Mouse (Mus musculus) olfactory bulb, adult 2 months (tissue): ENCODE data around the gene Rasgef1b. TPM values are rescaled to one million over a fixed set of nuclear protein-coding genes. Genes with fewer than 3 reads are reported as not detected.

Experiments used
- H3K27ac ChIP-seq: fragments of 200-500 bp; 2 replicates; pipeline ENCODE4 v1.5.1; 2012; ENCODE audit warnings: low read depth, low read length; ENCODE audit not compliant: insufficient read depth
- H3K4me1 ChIP-seq: fragments of 200-500 bp; 2 replicates; pipeline ENCODE4 v1.6.1; 2012; ENCODE audit warnings: low read length; ENCODE audit not compliant: control insufficient read depth, insufficient read depth
- H3K4me3 ChIP-seq: fragments of 200-500 bp; 2 replicates; pipeline ENCODE4 v1.5.1; 2012; ENCODE audit warnings: mild to moderate bottlenecking, low read depth, low read length, moderate library complexity; ENCODE audit not compliant: insufficient read depth
- CTCF ChIP-seq: fragments of 200-500 bp; IDR thresholded peaks from 2 replicates; pipeline ENCODE4 v1.5.1; 2012; ENCODE audit warnings: low read depth, mild to moderate bottlenecking, low read length, moderate library complexity; ENCODE audit not compliant: insufficient read depth
- POLR2A ChIP-seq: fragments of 200-500 bp; IDR thresholded peaks from 2 replicates; pipeline ENCODE4 v1.6.1; 2012; ENCODE audit warnings: mild to moderate bottlenecking, low read depth, low read length, moderate library complexity; ENCODE audit not compliant: insufficient read depth
- WGBS: fragments of 180-500 bp; shearing (Covaris S2); methylation state at CpG from one replicate; pipeline ENCODE4 v1.1.7; 2018; 5-methylcytosine and 5-hydroxymethylcytosine counted together
- polyA plus RNA-seq: library from polyadenylated mRNA; stranded (reverse); fragments of >200 nt; gene quantifications from 2 replicates; pipeline ENCODE4 v1.2.4, GENCODE M21; 2012; ENCODE audit warnings: low replicate concordance; ENCODE audit not compliant: missing spikeins, insufficient read depth, insufficient read length

Gene Rasgef1b
- polyA plus RNA-seq, 1 experiment: not detected

GRCm38 (mm10) chr5:99496157-99496453 is 232.8 kb downstream of the Rasgef1b start:
- 94% methylated on average over 1 of the region's 1 CpGs for WGBS
- no peak overlapping the region for H3K27ac ChIP-seq
- H3K4me3 ChIP-seq: no peak overlapping the region
- no peaks in the 10 kb centered on the region for H3K4me1 ChIP-seq
- TF ChIP-seq POLR2A: no peak
- no peak for TF ChIP-seq CTCF

GRCm38 (mm10) chr5:99495354-99496156 is 233.3 kb downstream of the Rasgef1b start:
- Histone ChIP-seq H3K27ac (no peak overlapping the region), H3K4me3 (no peak overlapping the region), H3K4me1 (no peaks in the 10 kb centered on the region)
- WGBS: 93% methylated on average over 10 of the region's 10 CpGs
- TF ChIP-seq POLR2A: no peak
- TF ChIP-seq CTCF: no peak

GRCm38 (mm10) chr5:99493861-99494260 is 235.0 kb downstream of the Rasgef1b start:
- WGBS: 92% methylated on average over 9 of the region's 9 CpGs
- TF ChIP-seq POLR2A: no peak
- no peak for TF ChIP-seq CTCF
- no peak overlapping the region for H3K4me3 ChIP-seq
- no peak overlapping the region for H3K27ac ChIP-seq
- H3K4me1 ChIP-seq: no peaks in the 10 kb centered on the region

GRCm38 (mm10) chr5:99493017-99493416 is 235.8 kb downstream of the Rasgef1b start:
- Histone ChIP-seq H3K27ac (no peak overlapping the region), H3K4me3 (no peak overlapping the region), H3K4me1 (no peaks in the 10 kb centered on the region)
- TF ChIP-seq CTCF (no peak), POLR2A (no peak)
- 94% methylated on average over 3 of the region's 3 CpGs for WGBS

DNA sequence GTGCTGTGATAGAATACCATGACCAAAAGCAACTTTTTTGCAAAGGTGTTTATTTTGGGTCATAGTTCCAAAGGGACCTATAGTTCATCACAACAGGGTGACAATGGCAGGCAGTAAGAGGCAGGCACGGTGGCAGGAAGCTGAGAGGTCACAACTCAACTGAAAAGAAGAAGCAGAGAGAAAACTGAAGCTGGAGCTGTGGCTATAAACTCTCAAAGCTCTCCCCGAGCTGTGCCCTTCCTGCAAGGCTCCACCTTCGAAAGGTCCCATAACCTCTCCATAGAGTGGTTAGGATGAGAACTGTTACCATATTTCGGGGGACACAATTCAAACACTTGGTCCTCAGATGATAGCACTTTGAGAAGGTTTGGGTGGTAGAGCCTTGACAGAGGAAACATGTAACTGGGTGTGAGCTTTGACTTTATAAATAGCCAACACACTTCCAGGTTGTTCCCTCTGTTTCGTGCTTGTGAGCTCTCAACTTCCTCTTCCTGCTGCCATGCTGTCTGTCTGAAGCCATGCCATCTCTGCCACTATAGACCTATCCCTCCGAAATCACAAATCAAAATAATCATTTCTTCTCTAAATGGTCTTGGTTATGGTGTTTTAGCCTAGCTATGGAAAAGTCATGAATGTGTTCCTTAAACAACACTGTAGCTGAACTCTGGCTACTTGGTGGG is 240.2 kb downstream of the Rasgef1b start:
- 94% methylated on average over 6 of the region's 6 CpGs for WGBS
- H3K27ac ChIP-seq: no peak overlapping the region
- H3K4me1 ChIP-seq: no peaks in the 10 kb centered on the region
- TF ChIP-seq POLR2A: no peak
- no peak for TF ChIP-seq CTCF
- H3K4me3 ChIP-seq: no peak overlapping the region

DNA sequence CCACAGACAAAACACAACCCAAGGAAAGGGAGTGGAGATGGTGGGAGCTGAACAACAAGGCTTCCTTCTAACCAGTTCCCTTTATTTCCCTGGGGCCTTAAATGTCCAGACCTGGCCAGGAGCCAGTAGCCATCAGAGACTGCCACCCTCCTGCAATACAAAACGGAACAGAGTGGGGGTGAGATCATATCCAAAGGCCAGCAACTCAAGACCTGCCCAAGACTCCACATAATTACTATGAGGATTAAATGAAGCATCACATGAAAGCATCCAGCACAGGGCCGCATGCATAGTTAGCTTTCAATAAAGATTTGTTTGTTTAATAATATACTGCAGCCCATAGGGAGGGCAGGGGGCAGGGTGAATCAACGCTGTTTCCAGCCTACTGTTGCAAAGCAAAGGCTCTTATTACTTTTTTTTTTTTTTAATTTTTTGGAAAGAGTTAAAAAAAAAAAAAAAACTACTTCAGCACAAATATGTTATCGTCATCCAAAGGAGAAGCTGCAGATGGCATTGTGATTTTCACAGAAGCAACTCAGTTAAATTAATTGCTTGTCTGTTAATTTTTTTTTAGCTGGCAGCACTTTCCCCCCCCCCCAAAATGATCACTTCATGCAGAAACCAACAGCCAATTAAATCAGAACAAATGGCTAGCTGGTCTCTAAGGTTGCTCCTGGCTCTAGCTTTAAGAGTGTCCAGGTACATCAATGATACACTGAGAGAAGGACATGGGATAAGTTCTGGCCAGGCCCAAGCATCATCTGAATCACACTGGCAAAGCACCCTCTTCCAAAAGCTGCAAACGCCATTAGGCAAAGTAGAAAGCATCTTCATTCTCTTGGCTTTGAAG is 241.6 kb downstream of the Rasgef1b start:
- WGBS: 68% methylated on average over 5 of the region's 5 CpGs
- no peak for TF ChIP-seq CTCF
- TF ChIP-seq POLR2A: no peak
- no peak overlapping the region for H3K27ac ChIP-seq

DNA sequence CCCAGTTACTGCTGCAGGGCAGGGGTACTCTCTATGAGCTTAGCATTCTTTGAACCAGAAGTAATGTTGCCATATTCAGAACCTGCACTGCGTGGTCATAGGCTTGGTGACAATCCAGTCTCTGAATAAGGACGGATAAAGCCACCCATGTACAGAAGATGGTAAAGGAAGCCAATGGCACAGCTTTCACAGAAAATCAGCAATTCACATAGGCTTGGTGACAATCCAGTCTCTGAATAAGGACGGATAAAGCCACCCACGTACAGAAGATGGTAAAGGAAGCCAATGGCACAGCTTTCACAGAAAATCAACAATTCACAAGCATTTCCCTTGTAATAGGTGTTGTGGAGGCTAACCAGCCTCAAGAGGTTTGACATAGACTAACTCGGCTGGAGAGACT is 245.7 kb downstream of the Rasgef1b start:
- TF ChIP-seq POLR2A (no peak), CTCF (no peak)
- H3K4me1 ChIP-seq: peaks cover 8% of the 10 kb centered on the region

More for the DNA sequence above, 241.6 kb downstream of the Rasgef1b start:
- no peaks in the 10 kb centered on the region for H3K4me1 ChIP-seq
- H3K4me3 ChIP-seq: no peak overlapping the region

GRCm38 (mm10) chr5:99482524-99482923 is 246.3 kb downstream of the Rasgef1b start:
- WGBS: 86% methylated on average over 6 of the region's 6 CpGs

More for the DNA sequence above, 245.7 kb downstream of the Rasgef1b start:
- Histone ChIP-seq H3K4me3 (no peak overlapping the region), H3K27ac (no peak overlapping the region)
- 91% methylated on average over 5 of the region's 5 CpGs for WGBS

More at GRCm38 (mm10) chr5:99482524-99482923, 246.3 kb downstream of the Rasgef1b start:
- TF ChIP-seq POLR2A: no peak
- TF ChIP-seq CTCF: no peak
- no peak overlapping the region for H3K4me3 ChIP-seq
- H3K4me1 ChIP-seq: peaks cover 8% of the 10 kb centered on the region
- H3K27ac ChIP-seq: no peak overlapping the region
